Mouse (Mus musculus): ENCODE measurements around the gene Sez6. TPM values are rescaled to one million over a fixed set of nuclear protein-coding genes. Genes with fewer than 3 reads are reported as not detected.

Gene Sez6
- polyA plus RNA-seq (2012; rRNA removed), result 2.8 and 3.3 TPM in 2 replicates

DNA sequence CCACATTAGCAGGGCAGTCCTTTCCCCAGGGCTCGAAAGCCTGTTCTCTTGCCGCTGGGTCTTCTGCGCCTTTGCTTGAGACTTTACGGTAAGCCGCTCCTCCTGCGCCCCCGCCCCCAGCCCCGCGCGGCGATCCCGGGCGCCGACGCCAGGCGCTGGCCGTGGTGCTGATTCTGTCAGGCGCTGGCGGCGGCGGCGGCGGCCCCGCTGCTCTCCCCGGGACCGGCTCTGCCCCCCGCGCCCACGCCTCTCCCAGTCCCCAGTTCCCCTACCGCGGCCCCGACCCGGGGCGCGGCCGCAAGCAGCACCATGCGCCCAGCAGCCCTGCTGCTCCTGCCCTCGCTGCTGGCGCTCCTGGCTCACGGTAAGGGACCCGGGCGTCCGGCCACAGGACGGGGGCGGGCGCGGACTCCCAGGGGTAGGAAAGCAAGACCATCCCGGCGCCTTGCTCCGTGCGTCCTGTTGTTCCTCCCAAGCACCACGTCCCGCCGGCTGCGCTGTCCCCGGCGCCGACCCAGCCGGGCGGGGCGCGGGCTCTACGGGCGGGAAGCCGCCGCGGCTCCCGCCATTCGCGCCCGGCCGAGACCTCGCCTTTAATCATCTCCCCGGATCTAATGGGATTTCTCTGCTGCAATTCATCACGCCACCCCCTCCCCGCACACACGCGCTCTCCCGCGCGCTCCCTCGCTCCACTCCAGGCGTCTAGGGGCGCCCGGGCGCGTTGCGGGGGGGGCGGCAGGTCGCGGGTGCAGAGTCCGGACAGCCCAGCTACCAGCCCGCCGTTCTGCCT, at the start of gene Sez6:
TSS of gene Sez6 (plus strand) at position 50 of the 790 bp plus-strand sequence.

GRCm38 (mm10) chr11:77893787-77894718, 36.5 kb upstream of the Sez6 start, which contains the start of gene Pipox:
Gene Pipox, minus strand, starts transcription at chr11:77894096.

DNA sequence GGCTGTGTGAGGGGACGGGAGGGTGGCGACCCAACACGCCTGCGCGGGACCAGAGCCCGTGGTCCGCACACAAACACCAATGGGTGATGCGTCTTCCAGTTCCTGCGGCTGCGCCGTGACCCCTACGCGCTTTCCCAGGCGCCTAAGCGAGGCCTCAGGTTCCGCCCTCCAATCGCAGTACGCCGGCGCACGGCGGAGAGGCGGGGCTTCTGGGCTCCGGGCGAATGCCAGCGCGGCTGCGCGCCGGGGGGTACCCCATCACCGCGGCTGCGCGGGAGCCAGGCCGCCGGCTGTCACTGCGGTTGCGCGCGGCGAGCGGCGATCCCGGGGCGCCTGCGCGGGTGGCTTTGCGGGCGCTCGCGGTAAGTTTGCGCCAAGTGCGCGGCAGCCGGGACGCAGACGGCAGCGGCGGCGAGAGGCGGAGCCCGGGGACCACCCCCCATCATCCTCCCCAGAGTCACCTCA, 51.9 kb downstream of the Sez6 start, which contains the start of gene Phf12:
TSS of gene Phf12 (plus strand) at position 314 of the 465 bp plus-strand sequence.

Other genes starting within 250 kb of the Sez6 start
- gene Nufip2, start 244.6 kb upstream of the Sez6 start, polyA plus RNA-seq (2012; rRNA removed), result 17.6 and 27.2 TPM in 2 replicates
- not detected in 2 replicates for gene Cryba1, start 205.5 kb upstream of the Sez6 start, polyA plus RNA-seq (2012; rRNA removed)
- gene Myo18a, start 167.6 kb upstream of the Sez6 start, polyA plus RNA-seq (2012; rRNA removed), result 56.8 and 61.5 TPM in 2 replicates
- not detected in 2 replicates for gene Gm10277, start 143.1 kb upstream of the Sez6 start, polyA plus RNA-seq (2012; rRNA removed)
- 2.4 and 4.0 TPM in 2 replicates for gene Pipox, start 36.7 kb upstream of the Sez6 start, polyA plus RNA-seq (2012; rRNA removed)
- gene Phf12, start 52.0 kb downstream of the Sez6 start, polyA plus RNA-seq (2012; rRNA removed), result 54.3 and 67.9 TPM in 2 replicates
- gene Dhrs13, start 101.5 kb downstream of the Sez6 start, polyA plus RNA-seq (2012; rRNA removed), result 19.7 TPM in 2 replicates
- gene Flot2, start 107.1 kb downstream of the Sez6 start, polyA plus RNA-seq (2012; rRNA removed), result 130 and 137 TPM in 2 replicates
- 38.3 and 49.4 TPM in 2 replicates for gene Eral1, start 149.6 kb downstream of the Sez6 start, polyA plus RNA-seq (2012; rRNA removed)
- gene Fam222b, start 163.9 kb downstream of the Sez6 start, polyA plus RNA-seq (2012; rRNA removed), result 30.4 and 47.6 TPM in 2 replicates
- 122 and 141 TPM in 2 replicates for gene Traf4, start 234.8 kb downstream of the Sez6 start, polyA plus RNA-seq (2012; rRNA removed)
- 34.2 and 34.3 TPM in 2 replicates for gene Nek8, start 245.9 kb downstream of the Sez6 start, polyA plus RNA-seq (2012; rRNA removed)
- 100 and 122 TPM in 2 replicates for gene Tlcd1, start 245.9 kb downstream of the Sez6 start, polyA plus RNA-seq (2012; rRNA removed)

Measured in ovary, adult 2 months (tissue).